Mouse (Mus musculus) kidney, adult 18-20 months (tissue): ENCODE data around the gene Stt3b.

Source experiments
- DNase-seq: peaks from one replicate; pipeline ENCODE4 v3.0.0; 2021

Gene Stt3b

DNA sequence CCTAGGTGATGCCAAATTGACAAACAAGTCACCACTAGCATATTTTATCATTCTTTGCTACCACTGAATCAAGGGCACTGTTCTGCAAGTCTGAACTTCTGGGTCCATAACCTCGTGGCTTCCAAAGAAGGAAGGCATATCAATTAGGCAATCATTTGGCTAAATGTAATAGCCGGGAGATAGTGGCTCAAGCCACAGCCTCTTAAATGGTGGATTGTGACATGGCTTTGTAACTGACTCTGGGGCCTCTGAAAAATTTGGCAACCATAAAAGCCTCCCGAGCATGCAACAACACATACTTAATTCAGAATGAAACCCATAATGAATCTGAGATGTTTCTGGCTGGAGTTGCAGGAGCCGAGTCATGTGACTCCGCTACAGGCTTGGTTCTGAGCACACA lies 6.8 kb upstream of the Stt3b start:
- DNase-seq: no peak

GRCm38 (mm10) chr9:115314556-115314955 lies 4.3 kb upstream of the Stt3b start:
- no peak for DNase-seq

GRCm38 (mm10) chr9:115313830-115314229 lies 3.6 kb upstream of the Stt3b start:
- DNase-seq: no peak

DNA sequence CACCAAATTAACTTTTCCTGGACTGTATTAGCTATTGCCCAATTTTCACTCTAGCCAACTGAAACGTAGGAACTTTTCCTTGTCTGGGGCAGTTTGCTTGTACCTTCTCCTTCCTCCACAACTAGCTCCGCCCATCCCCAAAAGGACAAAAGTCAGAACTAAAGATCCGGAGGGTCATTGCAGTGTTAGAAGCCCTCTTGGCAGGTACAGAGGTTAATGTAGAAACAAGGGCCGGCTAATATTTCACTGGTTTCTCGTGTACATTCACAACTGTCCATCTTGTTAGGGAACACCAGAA lies 951 bp upstream of the Stt3b start:
- DNase-seq: peak; percentile 79

DNA sequence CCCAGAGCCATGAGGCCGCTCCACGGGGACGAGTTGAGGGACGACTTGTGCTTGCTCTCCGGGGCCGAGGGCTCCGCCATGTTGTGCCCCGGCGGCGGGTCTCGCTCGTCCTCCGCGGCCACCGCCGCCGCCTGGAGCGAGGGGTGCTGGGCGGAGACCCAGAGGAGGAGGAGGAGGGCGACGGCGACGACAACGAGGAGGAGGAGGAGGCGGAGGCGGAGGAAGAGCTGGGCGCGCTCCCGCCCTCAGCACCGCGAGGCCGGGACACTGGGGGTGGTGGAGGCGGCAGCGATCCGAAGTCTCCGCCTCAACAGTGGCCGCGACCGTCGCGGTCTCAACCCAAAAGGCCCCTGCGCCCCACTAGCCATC lies 260 bp downstream of the Stt3b start:
- DNase-seq: peak; percentile 89

DNA sequence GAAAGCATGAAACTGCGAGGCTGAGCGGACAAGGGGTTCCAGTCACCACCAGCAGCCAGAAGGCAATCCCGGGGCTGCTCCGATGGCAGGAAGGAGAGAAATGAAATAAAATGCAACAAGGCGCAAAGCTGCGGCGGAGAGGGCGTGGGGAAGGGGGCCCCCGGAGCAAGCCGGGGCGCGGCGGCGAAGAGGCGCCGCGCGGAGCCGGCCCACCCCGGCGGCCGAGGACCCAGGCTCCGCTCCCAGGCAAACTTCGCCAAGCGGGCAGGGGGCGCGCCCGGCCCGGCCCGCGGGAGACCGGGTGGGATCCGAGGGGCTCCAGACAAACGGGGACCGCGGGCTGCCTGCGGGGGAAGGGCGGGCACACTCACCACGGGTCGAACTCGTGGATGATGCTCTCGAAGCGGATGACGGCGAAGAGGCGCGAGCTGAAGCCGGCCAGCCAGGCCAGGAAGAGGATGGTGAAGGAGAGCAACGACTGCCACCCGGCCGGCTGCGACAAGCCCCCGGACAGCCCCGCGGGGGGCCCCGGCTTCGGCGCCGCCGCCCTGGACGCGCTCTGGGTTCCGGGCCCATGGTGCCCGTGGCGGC lies 745 bp downstream of the Stt3b start:
- DNase-seq: no peak

DNA sequence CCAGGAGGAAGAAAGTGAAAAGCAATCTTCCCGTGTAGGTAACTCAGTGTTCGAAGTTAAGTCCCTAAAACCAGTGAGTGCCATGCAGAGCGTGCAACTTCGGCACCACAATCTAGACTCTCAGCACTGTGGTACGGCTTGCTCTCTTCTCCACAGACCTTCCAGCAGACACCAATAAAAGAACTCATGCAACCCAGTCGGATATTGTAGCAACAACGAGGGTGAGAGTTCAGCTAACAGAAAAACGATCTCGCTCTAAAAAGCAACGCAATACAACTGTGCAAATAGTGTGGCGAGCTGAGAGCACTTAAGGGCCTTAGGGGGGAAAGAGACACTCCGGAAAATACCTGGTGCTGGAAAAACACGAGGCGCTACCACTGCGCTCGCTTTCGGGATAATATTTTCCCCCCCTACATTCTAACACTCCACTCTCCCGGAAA lies 1.3 kb downstream of the Stt3b start:
- peak; percentile 38 for DNase-seq

- DNase-seq: no peak
Observed at GRCm38 (mm10) chr9:115308401-115308800, 1.8 kb downstream of the Stt3b start.

- DNase-seq: no peak
Observed at GRCm38 (mm10) chr9:115306202-115306601, 4.0 kb downstream of the Stt3b start.

- no peak for DNase-seq
Observed at GRCm38 (mm10) chr9:115304149-115304548, 6.1 kb downstream of the Stt3b start.

DNA sequence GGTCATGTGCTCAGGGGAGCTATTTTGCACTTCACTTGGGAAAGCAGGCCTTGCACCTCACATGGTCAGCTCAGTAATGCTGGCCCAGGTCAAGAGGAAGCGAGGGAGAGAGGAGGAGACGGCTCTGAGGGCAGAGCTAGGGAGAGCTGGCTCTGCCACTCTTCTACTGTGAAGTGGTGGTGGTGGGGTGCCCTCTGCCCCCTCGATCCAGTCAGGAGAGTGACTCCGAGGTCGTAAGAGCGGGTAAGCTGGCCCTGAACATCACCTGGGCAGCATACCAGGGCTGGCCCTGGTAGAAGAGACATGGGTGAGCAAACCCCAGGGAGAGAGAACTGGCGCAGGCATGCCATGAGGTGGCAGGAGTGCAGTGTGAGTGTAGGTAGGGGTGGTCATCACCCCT lies 8.6 kb downstream of the Stt3b start:
- no peak for DNase-seq

DNA sequence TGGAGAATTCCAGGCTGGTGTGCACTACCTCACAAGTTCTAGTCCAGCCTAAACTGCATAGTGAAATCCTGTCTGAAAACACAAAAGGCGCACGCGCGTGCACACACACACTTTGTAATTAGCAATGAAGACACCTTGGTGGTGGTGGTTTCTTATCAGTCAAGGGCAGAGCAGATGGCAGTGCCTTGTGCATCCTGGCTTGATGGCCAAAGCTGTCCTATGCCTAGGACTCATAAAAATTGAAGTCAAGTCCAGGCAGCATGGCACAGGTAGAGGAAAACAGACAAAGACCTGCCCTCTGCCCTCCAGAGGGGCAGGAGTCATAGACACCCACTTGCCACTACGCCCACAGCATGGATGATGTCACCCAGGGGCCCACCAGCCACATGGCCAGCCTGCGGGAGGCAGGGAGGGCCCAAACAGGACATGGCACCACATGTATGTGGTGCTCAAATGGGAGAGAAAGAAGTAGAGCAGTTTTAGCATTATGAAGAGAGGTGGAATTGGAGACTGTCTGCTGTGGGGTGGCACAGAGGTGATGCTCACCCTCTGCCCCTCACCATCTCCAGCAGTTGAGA lies 9.1 kb downstream of the Stt3b start:
- no peak for DNase-seq

DNA sequence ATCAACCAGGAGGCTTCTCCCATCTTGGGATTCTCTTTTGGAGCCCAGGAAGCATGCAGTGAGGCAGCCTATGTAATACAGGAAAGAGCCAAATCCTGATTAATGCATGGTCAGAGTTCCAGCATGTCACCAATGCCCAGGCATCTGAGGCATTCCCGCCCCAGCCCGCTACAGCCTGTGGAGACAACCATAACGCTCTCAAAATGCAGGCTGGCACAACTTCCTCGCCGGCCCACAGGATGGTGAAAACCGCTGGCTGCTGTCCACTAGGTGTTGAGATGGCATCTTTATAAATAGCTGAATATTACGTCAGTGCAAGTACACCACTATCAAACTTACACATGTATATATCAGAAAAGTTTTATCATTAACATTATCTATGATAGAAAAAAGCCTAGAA lies 13.5 kb downstream of the Stt3b start:
- DNase-seq: no peak

DNA sequence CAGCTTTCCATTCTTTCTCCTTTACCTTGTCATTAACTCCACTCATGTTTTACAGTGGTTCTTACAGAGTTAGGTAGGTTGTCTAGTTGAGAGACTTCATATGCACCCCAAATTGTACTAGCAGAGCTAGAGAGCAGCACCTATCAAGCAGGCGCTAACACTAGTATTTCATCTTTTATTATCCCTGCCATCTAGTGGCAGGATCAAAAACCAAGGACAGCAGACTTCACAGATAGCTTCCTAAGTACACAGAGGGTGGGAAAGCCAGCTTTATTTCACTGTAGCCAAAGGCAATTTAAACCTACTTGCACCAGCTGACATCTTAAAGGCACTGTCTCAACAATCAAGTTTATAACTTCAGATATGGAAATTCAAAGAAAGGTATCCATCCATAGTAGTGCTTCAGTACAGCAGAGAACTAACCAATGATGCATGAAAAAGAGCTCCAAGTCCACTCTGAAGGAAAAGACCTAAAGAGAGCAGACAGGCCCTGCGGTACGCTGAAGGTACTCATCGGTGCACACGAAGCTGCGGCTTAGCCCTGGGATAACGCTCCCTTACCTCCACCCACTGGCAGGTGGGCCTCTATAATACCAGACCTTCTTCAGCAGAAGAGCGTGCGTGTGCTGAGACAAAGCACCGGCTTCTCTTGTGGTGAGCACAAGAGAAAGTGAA lies 16.2 kb downstream of the Stt3b start:
- no peak for DNase-seq

DNA sequence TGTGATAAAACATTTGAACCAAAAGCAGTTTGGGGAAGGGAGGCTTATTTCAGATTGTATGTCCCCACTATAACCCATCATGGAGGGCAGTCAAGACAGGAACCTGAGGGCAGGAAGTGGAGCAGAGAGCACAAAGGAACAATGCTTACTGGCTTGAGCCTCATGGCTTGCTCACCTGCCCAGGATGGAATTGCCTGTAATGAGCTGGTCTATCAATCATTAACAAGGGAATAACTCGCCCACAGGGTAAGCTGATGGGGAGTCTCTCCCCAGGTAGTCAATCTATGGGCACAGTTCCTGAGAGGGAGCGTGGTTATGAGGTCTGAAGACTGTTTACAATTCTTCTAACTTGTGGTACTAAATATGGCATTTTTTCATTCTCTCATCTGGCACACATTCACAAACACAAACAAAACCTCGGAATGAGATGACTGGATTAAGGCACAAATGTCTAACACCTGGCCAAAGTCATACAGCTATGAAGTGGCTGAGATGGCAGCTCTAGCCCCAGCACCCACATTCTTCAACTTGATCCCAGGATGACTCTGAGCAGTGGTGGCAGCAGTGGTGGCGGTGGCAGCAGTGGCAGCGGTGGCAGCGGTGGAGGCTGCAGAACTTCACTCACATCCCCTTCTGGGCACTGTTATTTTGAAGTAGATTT lies 22.3 kb downstream of the Stt3b start:
- peak; percentile 47 for DNase-seq

DNA sequence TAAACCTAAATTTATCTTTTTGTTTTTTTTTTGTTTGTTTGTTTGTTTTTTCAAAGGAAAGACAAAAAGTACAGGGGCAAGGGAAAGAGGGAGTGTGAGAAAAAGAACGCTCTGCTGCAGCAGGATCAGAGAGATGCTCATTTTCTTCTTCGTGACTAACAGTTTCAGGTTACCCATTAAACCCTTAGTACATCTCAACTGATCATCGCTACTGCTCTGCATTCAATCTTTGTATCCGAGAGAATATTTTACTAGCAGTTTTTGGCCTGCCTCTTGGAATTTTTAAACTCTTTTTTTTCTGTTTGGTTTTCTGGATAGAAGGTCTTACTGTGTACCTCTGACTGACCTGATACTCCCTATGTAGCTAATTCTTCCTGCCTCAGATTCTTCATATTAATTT lies 25.8 kb downstream of the Stt3b start:
- no peak for DNase-seq

DNA sequence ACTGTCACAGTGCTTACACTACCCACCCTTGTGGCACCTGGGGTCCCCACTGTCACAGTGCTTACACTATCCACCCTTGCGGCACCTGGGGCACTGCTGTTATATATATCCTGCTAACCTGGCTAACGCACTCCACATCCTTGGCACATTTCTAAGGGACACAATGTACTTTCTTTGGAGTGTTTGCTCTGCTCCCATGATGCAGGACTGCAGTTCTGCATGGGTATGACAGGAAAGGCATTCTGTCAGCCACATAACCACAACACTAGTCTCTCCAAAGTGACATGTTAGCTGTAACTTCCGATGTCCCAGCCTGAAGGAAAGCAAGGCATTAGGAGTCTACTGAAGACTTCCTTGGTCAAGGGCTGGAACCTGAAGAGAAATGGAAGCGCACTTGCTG lies 26.8 kb downstream of the Stt3b start:
- no peak for DNase-seq

GRCm38 (mm10) chr9:115278641-115279040 lies 31.6 kb downstream of the Stt3b start:
- DNase-seq: no peak

DNA sequence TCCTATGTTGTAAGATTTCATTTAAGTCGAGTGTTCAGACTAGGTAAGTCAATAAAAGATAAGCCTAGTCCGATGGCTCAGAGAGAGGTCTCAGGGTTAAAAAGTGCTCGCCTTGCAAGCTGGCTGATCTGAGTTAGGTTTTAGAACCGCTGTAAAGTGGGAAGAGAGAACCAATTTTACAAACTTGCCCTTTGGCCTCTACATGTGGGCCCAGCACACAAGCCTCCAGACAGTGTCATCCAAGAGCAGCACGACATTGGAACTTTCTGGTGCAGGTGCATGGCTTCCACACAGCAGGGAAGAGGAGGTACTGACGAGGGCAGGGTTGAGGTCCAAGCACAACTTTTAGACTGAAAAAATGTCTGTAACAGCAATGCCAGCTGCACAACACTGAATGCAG lies 35.4 kb downstream of the Stt3b start:
- DNase-seq: no peak

DNA sequence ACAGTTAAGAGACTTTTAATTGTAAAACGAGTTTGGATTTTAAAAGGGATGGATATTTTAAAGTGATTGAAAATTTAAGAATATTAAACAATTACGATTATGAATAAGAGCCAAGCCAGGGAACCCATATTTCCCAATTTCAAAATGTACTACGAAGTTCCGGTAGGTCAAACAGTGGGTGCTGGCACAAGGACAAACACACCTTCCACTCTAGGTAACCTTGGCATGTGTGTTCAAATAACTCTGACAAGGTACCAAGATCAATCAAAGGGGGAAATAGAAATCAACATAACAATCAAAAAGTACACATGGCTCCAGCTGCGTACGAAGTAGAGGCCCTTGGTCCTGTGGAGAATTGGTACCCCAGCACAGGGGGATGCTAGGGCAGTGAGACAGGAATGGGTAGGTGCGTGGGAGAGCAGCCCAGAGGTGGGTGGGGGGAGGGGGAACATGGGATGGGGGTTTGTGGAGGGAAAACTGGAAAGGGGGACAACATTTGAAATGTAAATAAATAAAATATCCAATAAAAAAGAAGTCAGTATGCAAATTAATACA lies 37.0 kb downstream of the Stt3b start:
- no peak for DNase-seq

GRCm38 (mm10) chr9:115272451-115272850 lies 37.8 kb downstream of the Stt3b start:
- peak; percentile 43 for DNase-seq

DNA sequence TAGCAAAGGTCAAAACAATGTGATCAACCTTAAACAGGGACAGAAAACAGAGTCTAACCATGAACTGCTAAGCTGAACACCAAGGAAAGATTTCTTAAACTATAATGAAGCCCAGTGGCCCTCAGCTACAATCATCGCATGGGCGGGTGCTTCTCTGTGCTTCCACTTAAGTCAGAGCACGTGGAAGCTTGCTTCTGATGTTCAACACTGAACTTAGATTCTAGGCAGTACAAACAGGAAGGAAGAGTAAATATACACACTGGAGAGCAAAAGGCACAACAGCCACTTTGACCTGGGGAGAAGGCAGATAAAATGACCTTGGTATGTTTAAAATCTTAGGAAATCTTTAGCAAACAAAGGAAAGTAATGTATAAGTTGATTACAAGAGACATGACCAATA lies 38.7 kb downstream of the Stt3b start:
- DNase-seq: no peak

GRCm38 (mm10) chr9:115261896-115262295 lies 48.3 kb downstream of the Stt3b start:
- no peak for DNase-seq

DNA sequence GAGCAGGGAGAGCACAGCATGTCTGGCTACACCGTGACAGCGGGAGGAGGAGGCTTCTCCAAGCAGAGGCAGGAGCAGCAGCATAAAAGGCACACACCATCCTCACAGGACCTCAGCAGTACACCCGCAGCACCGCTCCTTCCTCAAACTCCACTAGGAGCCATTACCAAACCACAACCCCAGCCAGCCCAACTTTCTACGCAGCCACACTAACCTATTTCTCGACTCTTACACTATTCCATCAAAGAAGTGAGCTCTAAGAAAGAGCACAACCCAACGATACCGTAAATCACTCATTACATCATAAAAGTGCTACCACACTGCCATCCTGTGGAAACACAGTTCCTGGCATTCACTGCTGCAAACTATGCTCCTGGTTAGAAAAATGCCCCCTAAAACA lies 48.8 kb downstream of the Stt3b start:
- DNase-seq: no peak
